Mouse (Mus musculus) G1E (cell line): Measurements from ENCODE around the gene Col4a1.

ENCODE experiments used
- CTCF ChIP-seq: IDR thresholded peaks from 2 replicates; pipeline ENCODE4 v1.5.1; 2012; ENCODE audit warnings: low read depth, low read length, inconsistent platforms, mixed read lengths
- GATA1 ChIP-seq: IDR thresholded peaks from 2 replicates; pipeline ENCODE4 v1.6.1; 2012; ENCODE audit warnings: borderline replicate concordance, low read length, inconsistent platforms, mixed read lengths
- GATA2 ChIP-seq: IDR thresholded peaks from 2 replicates; pipeline ENCODE4 v1.6.1; 2012; ENCODE audit warnings: low read depth, low read length, inconsistent platforms, borderline replicate concordance
- POLR2AphosphoS5 ChIP-seq: IDR thresholded peaks from 2 replicates; pipeline ENCODE4 v1.6.1; 2012; ENCODE audit warnings: low read depth, low read length, inconsistent platforms; ENCODE audit not compliant: insufficient replicate concordance
- TAL1 ChIP-seq: conservative IDR thresholded peaks from 2 replicates; pipeline ENCODE4 v1.6.1; 2012; ENCODE audit warnings: low read depth, low read length, inconsistent platforms, mixed read lengths

GRCm38 (mm10) chr8:11254914-11255530 lies 57.6 kb downstream of the Col4a1 start:
- TF ChIP-seq CTCF (no peak), TAL1 (no peak), GATA1 (no peak), GATA2 (no peak), POLR2AphosphoS5 (no peak)
